Mouse (Mus musculus) hindlimb bud, embryonic 11.5 days (tissue): ENCODE measurements around the gene Ano8.

Source experiments
- DNase-seq: peaks from one replicate; pipeline ENCODE4 v3.0.0-alpha.2; 2012; ENCODE audit warnings: low read depth, low spot score; ENCODE audit errors: extremely low spot score

The Ano8 gene

DNA sequence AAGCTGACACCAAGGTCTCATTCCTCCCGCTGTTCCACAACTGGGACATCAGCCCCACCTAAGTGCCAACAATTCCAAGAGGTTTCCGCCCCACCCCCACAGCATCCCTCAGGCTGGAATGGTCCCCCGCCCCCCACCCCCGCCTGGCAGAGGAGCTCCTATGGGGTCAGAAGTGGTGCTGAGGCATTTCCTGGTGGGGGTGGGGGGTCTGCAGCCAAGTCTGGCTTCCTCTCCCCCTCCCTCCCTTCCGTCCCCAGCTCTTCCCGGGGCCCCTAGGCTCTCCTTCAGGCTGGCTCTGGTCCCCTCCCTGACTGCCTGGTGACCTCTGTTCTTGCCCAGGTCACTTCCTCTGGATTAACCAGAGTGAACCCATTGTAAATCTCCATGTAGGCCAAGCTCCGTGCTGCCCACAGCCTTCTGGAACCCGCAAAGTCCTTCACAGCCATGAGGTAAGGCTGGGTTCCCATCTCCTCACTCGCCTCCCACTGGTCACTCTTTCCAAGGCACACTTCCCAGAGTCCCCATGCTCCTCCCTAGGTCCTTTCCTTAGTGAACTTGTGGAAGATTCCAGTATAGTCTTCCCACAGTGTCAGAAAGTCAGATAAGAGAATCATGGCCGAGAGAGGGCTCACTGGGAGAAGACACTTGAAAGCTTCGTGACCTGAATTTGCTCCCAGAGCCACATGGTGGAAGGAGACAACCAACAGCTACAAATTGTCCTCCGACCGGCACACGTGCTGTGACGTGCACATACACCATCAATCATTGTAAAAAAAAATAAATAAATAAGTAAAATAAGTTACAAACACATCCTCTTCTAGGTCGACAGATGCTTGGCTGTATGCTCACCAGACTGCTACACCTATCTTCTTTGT is 13.3 kb upstream of the Ano8 start:
- no peak for DNase-seq

DNA sequence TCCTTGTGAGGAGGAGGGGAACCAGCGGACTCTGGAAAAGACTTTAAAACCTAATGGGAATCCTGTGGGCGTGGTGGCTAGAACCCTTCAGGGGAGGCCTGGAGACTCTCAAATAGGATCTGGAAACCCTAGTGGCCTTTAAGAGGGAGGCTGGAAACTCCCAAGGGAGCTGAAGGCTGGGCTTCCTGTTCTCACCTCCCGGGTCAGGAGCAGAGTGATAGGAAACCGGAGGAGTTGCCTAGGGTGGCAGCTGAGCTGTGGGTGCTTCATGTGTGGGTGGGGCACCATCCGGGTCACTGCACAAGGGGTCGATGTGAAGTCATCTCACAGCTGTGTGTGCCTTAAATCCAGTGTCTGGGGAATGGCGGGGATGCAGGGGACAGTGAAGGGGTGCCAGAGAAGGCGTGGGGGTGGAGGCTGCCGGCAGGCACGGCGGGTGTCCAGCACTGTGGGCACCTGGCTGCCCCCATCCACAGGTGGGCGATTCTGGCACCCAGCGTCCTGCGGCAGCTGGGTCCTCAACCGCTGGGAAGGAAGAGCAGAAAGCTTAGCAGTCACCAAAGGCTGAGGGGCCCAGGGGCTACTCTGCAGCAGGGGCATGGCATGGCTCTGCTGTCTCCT is 12.2 kb upstream of the Ano8 start:
- DNase-seq = no peak

DNA sequence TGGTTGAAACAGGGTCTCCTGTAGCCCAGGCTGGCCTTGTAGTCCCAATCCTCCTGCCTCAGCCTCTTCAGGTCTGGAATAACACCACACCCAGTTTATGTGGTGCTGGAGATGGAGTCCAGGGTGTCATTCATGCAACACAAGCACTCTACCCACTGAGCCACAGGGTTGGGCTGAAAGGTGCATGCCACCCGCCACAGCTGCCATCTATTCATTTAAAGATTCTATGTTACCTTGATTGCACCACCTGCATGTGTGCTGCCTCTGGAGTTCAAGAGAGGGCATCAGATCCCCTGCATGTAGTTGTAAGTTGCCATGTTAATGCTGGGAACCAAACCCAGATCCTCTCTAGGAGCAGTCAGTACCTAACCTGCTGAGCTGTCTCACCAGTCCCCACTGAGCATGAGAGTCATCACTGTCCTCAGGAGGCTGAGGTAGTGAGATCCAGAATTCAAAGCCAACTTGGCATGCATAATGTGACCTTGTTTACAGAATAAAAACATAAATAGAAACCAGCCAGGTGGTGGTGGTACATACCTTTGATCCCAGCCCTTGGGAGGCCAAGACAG is 11.4 kb upstream of the Ano8 start:
- no peak for DNase-seq

DNA sequence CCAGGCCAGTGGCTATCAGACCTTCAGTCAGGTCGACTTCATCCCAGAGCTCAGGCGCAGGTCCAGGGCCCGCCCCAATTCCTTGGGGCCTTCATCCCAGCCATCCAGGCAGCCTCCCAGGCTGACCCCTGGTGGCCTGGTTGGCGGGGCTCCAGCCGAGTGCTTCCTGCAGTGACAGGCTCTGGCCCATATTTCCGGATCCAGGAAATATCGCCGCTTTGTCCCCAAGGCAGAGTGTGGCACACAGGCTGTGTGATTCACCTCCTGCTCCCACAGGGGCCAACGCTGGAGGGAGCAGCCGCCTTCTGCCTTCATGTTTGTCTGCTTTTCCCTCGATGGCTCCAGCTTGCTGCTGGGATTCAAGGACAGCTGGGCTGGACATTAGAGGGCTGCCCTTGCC is 10.7 kb upstream of the Ano8 start:
- no peak for DNase-seq

DNA sequence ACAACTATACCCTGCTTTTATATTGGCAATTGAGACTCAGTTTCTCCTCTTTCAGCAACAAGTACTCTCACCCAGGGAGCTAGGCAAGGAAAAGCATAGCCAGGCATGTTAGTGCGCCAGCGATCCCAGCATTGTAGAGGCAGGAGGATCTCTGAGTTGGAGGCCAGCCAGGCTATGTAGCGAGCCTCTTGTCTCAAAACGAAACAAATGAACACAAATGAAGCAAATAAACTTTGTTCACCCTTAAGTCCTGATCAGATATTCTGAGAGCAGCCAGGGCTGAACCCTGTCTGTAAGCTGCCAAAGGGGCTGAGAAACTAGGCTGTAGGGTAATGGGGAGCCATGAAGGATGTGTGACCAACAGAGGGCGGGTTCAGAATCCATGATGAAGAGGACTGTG is 10.0 kb upstream of the Ano8 start:
- no peak for DNase-seq

DNA sequence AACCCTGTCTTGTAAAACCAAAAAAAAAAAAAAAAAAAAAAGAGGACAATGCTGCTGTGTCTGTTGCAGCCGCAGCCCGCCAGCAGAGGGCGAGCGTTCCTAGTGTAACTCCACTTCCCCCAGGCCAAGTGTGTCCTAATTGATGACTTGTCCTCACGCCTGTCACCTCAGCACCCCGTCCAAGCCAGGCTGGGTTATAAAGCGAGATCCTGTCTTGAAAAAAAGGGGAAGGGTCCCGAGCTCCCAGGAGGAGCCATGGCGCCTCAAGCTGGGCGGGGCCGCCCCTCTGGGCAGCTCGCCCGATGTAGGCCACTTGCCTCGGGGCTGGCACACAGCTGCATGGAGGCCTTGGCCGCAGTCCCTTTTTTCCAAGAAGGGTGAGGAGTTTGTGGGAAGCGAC is 9.3 kb upstream of the Ano8 start:
- DNase-seq = no peak

DNA sequence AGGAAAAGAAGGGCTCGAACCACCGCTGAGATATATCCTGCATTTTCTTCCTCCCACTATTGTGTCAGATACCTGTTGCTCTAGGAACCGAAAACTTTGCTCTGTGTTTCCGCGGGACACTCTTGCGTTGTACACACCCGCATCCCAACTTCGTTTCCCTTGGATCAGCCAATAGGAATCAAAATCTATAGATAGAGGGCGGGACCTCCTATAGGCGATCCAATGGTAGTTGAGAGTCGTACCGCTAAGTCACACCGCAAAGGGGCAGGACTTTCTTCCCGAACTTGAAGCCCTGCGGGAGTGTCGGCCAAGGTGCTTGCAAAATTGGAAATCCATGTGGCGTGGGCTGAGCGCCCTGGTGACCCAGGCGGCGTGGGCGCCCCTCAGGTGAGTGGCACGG is 2.7 kb upstream of the Ano8 start:
- DNase-seq = peak; percentile 97

DNA sequence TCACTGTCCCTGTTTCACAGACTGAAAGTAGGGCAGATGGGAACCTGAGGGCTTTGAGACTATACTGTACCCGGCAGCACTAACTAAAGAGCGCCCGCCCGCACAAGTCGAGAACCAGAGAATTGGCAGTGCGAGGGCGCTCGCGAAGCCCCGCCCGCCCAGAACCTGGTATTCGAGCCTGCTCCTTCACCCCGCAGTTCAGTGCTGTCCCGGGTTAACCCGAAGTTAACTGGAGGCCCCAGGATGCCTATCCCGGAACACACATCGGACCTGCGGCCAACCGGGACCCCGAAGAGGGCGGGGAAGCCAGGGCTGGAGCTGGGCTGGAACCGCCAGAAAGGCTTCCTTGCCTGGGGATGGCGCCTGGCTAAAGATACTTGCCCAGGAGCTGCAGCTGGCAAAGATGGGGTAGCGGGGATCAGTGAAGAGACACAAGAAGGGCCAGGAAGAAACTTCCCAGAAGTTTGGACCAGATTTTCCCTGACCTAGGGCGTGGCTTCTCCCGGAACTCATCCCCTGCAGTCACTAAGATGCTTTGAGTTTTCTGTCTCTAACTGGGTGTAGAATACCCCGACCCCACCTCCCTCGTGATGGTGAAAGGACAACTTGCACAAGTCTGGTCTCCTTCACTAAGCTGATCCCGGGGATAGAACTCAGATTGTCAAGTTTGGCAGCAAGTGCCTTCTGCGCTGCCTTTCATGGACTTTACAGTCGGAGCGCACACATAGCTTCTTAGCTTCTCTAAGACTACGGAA is 2.1 kb upstream of the Ano8 start, which contains the start of gene Gtpbp3:
Gene Gtpbp3 (plus strand): TSS at position 413 of the 755 bp plus-strand sequence.
- no peak for DNase-seq

DNA sequence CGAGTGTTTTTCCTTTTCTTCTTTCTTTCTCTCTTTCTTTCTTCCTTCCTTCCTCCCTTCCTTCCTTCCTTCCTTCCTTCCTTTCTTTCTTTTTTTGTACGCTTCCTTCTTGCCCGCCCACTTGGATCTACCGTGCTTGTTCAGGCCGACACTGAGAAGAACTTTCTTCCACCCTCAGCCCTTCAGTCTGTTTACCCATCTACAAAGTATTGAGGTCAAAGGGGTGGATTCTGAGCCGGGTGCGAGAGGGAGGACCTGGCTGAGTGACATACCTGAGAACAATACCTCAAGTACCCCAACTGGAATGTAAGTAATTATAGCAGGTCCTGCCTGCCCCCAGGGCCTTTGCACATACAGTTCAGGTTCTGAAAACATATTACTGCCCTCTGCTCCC is 370 bp upstream of the Ano8 start:
- no peak for DNase-seq

DNA sequence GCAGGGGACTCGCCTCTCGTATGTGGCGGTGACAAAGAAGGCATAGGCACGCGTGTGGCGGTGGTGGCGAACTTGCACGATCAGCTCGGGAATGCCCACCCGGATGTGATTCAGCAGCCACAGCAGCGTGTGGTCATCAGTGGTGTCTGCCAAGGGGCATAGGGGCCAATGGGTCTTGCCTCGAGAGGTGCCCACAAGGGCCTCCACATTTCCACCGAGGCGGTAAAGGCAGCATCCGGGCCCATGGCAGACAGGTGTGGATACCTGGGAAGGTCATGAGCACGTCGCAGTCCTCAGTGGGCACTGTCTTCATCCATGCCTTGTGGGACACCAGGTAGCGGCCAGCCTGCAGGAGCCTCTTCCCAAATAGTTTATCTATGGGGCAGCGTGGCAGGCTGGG is 1.0 kb downstream of the Ano8 start:
- no peak for DNase-seq

DNA sequence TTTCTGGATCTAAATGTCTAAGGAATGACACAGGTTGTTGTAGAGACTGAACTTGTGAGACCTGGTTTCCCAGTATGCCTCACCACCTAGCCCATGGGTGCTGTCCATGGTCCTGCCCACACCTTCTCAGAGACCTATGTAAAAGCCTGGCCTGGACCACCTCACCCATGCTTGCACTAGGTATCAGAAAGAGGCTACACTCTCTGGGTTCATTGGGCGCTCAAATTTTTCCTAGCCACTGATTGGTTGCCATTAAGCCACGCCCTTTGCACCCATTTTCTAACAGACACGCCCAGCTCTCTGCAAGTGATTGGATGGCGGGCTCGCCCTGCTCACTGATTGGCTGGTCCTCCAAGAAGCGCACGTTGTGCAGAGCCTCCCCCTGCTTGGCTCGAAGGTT is 1.8 kb downstream of the Ano8 start:
- no peak for DNase-seq

DNA sequence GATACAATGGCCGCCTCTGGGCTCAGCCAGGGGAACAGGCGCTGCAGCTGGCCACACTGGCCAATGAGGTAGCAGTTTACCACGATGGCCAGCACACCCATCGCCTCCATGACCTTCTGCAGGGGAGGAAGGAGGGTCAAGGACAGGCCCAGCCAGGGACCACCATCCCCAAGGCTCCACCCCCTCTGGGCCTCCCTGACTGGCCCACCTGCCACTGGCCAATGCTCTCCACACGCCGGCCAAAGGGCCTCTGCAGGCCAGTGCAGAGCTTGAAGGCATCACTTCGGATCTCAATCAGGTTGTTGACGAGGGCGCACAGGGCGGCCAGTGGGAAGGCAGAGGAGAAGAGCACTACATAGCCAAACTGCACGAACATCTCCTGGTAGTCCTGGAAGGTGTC is 6.8 kb downstream of the Ano8 start:
- no peak for DNase-seq

DNA sequence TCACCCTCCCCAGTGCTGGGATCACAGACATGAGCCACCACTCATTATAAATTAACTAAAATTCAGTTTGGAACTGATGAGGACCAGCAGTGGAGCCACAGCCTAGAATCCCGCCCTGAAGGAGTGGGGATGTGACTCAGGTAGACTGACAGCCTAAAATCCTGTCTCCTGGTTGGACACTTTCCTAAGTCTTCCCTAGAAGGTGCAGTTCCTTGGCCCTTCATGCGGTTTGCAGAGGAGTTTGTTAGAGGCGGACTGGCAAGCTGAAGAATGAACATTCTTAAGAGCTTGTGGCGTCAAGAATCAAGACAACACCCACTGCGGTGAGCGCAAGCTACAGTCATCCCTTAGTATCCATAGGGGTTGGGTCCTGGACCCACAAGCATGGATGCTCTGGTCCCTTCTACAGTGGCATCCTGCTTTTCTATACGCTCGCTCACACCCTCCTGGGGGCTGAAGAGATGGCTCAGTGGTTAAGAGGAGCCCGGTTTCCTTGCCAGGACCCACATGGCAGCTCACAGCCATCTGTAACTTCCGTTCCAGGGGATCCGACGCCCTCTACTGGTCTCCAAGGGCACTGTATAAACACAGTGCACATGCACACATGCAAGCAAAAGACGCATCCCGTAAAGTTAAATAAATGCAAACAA is 8.4 kb downstream of the Ano8 start:
- DNase-seq = no peak

DNA sequence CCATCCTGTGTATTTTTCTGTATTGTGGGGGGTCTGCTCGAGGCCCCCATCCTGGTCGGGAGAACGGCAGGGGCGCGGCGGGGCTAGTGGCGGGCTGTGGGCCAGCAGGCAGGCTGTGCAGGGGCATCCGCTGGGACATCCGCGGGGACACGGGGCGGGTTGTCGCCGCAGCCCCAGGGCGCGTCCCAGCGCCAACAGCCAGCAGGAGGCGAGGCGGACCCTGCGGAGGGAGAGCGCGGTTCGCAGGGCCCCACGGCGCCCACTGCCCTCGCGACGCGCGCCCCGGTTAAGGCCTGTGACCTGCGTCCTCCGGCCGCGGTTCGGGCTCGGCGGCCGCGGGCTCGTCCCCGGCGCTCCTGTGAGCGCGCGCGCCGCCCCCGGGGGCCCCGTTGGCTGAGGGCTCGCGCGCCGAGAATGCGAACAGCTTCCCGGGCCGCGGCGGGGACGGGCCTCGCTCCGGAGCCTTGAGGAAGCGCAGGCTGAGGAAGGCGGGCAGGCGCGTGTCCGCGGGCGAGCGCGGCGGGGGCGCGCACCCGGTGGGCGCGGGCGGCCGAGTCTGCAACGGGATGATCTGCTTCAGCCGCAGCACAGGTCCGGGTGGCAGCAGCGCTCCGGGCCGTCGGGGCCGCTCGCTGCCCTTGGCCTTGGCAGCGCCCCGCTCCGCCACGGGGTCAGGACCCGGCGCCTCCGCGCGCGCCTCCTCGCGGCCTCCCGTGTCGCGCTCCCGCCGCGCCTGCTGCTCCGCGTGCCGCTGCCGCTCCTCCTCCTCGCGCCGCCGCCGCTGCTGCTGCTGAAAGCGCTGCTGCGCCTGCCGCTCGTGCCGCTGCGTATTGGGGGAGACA is 9.4 kb downstream of the Ano8 start:
- DNase-seq = no peak

DNA sequence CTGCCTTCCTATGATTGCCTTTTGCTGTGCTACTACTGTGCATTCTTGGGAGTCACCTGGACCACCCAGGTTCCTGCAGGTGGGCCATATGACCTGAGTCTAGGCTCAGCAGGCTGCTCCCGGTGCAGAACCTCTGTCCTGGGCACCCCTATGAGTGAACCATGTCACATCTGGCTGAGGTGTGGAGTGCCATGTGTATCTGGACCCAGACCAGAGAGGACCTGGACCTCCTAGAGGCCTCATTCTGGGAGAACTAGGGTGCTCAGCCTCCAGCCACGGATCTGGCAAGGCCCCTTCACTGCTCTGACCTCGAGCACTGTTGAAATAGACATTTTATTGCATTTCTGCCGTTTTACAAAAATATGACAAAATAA is 10.1 kb downstream of the Ano8 start:
- DNase-seq = no peak

DNA sequence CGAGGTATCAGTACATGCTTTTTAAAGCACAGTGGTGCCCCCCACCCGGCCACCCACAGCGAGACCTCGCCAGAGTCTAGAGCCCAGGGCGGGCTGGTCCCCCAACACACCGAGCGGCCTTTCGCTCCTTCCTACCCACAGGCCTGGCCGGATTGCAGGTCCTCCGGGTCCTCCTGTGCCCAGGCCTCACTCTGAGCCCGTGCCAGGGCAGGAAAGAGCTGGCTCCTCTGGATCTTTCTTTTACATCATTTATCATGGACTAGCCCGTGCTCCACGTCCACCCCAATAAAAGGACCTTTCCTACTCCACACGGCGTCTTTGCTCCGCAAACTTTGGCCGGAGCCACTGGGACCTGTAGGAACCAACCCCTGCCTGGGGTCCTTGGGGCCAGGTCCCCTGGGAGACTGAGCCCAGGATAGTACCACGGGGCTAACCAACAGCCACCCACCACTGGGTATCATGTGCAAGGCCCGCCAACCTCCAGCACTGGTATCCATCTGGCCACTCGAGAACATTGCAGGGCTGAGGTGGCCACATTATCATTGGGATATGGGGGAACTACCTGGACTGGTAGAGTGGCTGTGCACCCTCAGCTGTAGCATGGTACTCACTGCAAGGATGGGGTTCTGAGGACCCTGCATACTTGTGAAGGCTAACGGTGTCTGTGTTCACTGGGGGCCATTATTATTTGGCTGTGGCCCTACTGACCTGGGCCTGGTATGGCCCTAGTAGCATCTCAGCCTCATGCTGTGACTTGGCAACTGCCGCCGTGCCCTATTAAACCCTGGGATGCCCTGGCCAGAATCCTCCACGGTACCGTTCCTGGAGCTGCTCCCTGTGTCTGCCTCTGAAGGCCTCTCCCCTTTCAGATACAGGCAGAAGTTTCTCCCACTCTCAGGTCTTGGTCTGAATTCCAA is 10.7 kb downstream of the Ano8 start:
- DNase-seq = no peak

DNA sequence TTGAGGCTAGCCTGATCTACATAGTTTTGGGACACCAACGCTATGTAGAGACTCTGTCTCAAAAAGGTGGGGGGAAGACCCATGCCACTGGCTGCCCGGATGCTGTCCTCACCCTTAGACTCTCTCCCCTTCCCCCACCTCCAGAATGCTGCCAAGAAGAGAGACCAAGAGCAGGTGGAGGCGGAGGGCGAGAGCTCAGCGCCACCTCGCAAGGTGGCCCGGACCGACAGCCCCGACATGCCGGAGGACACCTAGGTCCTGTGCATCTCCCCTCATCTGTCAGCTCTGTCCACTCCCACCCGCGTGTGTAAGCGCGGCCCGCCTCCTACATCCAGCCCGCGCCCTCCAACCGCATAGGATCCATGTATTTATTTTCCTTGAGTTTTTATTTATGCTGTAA is 11.4 kb downstream of the Ano8 start:
- no peak for DNase-seq

DNA sequence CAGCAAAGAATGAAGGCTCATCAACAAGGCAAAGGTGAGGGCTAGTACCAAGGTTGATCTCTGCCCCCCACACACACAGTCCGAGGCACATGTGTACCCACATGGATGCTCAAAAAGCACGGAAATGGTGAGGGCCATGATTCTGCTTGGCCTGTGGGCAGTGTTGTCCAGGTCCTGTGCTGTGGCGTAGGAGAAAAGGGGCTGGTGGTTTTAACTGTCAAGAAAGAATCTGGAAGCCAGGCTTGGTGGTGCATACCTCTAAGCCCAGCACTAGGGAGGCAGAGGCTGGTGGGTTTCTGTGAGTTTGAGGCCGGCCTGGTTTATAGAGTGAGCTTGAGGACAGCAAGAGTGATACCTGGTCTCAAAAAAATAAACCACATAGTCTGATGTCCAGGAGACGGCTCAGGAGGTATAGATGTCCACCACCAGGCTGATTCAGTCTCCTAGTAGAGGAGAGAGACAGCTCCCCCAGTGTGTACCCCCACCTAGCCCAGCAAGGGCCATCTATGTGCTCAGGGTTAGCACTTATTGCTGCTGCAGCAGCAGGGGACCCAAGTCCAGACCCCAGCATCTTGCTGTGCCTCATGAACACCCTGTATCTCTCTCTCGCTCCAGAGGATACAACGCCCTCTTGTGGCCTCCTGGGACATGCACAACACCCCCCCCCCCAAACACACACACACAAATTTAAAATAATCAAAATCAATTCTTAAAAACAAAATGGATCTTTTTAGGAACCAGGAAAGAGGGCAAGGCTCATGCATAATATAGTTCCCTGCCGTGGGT is 13.0 kb downstream of the Ano8 start:
- no peak for DNase-seq
